Mouse (Mus musculus): Measurements from ENCODE around the gene Actg1.
A peak's percentile ranks its signal among the peaks of the same experiment; 100 is the strongest.
"Not testable (repeated sequence)": the region's sequence is repeated elsewhere in the genome, so short reads cannot be mapped to it uniquely, and the experiment has no call there.

Actg1 gene

DNA sequence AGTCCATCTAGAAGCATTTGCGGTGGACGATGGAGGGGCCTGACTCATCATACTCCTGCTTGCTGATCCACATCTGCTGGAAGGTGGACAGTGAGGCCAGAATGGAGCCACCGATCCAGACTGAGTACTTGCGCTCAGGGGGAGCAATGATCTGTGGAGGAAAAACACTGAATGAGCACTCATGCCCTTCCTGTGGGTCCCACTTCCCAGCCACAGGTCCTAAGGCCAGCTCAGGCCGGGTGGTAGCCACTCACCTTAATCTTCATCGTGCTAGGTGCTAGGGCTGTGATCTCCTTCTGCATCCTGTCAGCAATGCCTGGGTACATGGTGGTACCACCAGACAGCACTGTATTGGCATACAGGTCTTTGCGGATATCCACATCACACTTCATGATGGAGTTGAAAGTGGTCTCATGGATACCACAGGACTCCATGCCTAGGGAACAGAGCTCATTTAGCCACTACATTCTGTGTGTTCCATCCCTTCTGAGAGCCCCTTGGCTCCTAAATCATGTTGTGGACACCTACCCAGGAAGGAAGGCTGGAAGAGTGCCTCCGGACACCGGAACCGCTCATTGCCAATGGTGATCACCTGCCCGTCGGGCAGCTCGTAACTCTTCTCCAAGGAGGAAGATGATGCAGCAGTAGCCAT lies 1.8 kb downstream of the Actg1 start:
- DNase-seq (ENCODE audit: low spot score in 2 of 2) = not testable (repeated sequence)

DNA sequence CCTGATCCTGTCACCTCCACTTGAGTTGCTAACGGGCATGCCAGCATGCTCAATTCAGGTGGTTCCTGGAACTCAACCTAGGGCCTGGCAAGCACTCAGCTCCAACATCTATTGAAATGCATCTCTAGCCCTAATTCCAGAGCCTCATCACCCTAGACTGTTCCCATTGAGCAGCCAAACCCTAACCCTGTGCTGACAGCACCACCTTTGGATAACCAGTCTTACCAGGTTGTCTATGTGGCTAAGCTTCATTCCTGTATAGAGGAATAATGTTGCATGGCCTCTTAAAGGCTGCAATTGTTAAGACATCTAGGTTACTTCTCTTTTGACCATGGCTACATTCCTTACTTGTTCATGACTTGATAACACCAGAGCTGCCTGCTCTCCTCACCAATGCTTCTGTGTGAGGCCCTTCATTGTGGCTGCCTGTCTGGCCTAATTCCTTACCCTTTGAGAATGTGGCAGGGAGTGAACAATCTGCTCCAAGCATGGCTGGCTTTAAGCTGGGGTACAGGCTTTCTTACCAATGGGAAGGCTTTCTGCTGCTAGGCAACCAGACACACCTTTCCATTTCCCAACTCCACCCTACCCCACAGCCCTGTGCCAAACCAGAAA lies 3.2 kb downstream of the Actg1 start:
- DNase-seq (ENCODE audit: low spot score in 2 of 2) = no peak

DNA sequence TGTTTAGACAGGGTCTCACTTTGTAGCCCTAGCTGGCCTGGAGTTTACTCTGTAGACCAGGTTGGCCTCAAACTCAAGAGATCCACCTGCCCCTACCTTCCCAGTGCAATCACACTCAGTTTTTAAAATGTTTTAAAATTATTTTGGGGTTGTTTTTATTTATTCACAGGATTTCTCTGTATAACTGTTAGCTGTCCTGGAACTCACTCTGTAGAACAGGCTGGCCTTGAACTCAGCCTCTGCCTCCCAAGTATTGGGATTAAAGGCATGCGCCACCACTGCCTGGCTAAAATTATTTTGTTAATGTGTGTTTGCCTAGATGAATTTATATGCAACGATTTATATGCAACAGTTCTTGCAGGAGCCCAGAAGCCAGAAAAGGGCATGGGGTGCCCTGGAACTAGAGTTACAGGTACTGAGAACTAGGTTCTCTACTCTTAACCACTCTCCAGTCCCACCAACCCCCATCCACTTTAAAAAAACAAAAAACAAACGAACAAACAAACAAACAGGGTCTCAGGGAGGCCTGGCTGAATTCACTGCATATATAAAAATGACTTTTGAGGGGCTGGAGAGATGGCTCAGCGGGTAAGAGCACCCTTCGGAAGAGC lies 3.9 kb downstream of the Actg1 start:
- DNase-seq (ENCODE audit: low spot score in 2 of 2) = no peak

DNA sequence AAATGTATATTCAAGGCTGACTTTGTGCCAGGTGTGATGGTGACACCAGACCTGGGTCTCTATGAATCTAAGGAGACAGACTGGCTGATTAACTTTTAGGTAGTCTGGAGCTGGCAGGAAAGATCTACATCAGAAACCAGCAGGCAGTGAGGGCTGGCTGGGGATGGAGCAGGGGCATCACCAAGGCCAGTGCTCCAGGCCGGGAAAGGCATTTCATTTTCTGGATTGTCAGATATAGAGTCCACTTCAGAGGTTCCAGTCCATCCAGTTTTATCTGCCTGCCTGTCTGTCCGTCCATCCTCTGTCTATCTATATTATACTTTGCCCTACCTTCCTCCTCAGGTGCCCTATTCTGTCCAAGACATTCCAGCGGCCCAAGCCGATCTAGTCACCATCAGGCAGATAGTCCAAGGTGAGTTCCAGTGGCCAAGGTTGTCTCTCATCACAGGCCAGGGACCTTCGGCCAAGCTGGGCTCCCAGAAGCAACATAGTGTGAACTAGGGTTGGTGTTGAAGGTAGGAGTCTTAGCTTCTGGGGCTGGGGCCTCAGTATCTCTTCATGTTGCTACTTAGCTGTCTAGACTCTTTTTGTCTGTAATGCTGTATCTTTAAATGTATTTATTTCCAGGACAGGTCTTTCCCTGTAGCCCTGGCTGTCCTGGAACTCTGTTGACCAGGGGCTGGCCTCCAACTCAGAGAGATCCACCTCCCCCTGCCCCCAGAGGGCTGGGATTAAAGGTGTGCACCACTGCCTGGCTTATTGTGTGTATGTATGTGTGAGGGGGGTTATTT lies 4.6 kb downstream of the Actg1 start:
- DNase-seq (ENCODE audit: low spot score in 2 of 2) = no peak

DNA sequence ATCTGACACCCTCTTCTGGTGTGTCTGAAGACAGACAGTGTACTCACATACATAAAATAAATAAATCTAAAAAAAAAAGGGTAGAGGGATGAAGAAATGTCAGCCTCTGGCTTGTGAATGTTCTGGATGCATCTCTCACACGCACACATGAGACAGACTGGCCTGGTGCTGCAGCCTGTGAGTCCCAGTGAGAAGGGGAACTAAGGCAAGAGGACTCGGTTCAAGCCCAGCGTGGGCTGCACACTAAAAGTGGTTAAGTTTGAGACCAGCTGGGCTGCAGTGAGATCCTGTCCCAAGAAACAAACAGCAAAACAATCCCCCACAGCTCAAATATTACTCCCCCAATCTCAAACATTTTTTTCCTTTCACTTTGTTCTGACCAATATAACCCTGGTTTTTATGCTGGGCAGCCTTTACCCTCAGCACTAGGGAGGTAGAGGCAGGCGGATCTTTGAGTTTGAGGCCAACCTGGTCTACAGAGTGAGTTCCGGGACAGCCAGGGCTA lies 5.6 kb downstream of the Actg1 start:
- DNase-seq (ENCODE audit: low spot score in 2 of 2) = no peak

DNA sequence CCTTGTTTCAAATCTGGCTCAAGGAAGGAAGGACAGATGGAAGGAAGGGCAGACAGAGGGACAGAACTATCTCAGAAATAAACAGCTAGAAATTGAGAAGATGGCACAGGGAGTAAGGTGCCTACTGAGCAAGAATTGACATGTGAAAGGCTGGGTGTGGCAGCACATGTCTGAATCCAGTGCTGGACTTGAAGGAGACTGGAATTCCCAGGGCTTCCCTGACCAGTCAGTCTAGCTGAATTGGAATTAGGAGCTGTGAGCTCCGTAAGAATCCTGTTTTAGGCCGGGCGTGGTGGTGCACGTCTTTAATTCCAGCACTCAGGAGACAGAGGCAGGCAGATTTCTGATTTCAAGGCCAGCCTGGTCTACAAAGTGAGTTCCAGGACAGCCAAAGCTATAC lies 6.7 kb downstream of the Actg1 start:
- no peak for DNase-seq (ENCODE audit: low spot score in 2 of 2)

DNA sequence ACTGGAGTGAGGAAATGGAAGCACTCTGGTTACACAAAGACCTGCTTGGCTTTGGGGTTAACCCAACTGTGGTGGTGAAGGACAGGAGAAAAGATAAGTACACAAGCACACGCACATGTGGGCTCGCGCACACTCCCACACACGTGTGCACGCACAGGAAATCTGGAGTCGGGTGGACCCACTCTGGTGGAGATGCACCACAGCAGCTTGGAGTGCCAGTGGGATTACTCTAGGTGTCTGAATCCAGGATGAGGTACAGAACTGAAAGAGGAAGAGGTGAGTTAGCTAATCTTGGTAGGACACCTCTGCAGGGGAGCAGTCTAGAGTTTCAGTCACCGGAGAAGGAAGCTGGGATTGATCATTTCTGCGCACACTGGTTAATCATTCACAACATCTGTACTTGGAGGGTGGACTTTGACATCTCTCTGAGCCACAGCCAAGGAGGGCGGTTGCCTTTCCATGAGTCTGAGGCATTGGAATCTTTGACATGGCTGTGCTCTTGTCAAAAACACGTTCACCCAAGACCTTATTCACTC lies 8.3 kb downstream of the Actg1 start:
- DNase-seq (ENCODE audit: low spot score in 2 of 2) = no peak

DNA sequence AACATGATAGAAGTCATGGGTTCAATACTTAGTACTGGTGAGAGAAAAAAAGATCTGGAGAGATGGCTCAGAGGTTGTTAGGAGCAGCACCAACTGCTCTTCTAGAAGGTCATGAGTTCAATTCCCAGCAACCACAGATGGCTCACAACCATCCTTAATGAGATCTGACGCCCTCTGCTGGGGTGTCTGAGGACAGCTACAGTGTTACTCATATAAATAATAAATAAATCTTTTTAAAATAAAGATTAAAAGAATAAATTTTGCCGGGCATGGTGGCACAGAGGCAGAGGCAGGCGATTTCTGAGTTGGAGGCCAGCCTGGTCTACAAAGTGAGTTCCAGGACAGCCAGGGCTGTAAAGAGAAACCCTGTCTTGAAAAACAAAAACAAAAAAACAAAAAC lies 9.6 kb downstream of the Actg1 start:
- no peak for DNase-seq (ENCODE audit: low spot score in 2 of 2)

DNA sequence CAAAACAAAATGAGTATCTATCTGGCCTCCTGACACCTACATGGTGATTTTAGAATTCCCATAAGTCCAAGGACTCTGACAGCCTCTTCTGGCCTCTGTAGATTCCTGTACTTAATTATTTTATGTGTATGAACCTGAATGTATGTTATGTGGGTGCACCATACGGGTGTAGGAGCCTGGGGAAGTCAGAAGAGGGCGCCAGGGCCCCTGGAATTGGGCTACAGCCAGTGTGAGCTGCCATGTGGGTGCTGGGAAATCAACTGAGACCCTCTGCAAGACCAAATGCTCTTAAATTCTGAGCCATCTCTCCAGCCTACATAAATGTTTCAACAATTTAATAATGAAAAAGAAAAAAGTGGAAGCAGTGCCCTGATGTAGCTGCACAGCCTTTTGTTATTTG lies 10.9 kb downstream of the Actg1 start:
- DNase-seq (ENCODE audit: low spot score in 2 of 2) = no peak

DNA sequence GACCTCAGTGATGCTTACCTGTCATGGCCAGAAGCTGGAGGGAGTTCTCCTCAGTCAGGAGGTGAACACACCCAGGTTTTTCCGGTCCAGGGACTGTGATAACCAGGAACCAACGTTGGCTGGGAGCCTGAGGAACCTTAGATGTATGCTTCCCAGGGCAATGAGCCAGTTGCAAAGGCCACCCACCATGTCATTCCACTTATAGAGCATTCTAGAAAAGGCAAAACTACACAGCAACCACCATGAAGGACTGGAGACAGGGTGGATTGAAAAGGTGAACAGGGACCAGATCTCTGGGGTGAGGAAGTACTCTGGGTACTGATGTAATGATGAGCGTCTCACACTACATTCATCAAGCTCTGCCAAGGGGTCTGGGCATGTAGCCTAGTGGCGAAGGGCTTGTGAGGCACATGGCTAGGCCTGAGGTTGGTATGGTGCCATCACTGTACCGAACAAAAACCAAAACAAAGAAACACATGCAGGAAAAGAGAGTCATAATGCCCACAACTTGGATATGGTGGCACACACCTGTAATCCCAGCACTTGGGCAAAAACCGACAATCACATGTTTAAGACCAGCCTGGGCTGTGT lies 12.8 kb downstream of the Actg1 start:
- no peak for DNase-seq (ENCODE audit: low spot score in 2 of 2)

DNA sequence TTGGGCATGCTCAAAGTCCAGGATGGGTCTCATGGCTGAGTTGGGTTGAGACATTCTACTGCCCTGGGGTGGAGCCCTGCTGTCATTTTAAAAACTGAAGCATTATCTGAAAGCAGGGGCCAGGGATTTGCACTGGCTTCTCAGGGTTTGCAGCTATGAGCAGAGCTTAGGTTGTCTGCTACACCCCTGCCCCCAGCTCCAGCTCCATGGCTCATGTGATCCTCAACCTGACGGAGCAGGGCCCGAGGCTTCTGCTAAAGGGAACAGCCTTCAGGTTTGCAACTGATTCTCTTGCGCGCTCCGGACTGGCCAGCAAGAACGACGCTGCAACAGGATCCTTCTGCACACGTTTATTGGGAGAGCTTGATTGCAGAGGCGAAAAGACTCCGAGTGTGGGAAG lies 28.2 kb downstream of the Actg1 start:
- DNase-seq (ENCODE audit: low spot score in 2 of 2) = no peak

DNA sequence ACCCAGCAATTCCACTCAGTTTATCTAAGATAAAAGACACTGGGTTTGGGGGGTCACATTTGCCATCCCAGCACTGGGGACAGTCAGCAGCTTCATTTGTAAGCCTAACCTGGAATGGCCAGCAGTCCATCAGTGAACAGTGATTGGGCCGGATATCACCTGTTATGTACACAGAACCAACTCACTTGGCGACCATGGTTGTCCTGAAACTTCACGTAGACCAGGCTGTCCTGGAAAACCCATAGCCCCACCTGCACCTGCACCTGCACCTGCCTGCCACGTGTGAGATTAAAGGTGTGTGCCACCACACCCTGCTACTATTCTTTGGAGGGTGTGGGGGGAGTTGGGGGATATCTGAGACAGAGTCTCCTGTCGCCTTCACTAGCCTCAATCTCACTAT lies 29.0 kb downstream of the Actg1 start:
- DNase-seq (ENCODE audit: low spot score in 2 of 2) = no peak

DNA sequence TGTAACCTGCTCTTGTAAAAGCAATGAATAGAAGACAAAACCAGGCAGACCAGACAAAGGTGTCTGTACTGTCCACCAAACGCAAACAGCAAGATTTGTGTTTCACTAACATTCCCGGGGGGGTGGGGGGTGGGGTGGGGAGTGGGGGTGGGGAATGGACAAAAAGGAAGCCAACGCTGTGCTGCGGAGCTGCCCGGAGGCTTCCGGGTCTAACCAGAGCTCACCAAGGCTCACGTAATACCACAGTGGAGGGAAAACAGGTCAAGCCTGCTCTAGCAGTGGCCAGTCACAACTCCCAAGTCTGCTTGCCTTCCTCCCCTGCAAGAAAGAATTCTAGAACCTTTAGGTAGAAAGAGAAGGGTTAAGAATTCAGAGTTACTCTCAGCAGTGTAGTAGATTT lies 30.9 kb downstream of the Actg1 start:
- no peak for DNase-seq (ENCODE audit: low spot score in 2 of 2)

DNA sequence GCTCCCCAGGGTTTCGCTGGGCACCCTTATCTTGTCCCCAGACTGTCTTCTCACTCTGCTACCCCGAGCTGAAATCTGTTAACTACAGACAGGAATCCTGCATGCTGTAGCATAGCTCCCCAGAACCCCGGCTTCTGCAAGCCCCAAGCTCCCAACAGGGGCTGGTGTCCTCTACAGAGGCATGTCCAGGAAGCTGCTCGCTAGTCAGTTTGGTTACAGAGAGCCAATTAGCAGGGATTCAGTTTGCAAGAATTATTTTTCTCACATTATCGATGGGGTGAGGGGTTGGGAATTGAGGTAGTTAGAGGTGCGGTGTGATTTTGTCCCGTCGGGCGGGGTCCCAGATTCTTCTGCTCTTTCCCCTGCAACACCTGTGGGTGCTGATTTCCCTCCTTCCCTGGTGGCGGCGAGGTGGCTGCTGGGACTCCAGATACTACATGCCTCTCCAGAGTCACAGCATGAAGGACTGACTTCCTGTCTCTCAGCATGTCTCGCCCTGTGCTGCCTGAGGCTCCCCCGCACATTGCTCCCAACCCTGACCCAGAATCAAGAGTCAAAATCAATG lies 31.6 kb downstream of the Actg1 start:
- no peak for DNase-seq (ENCODE audit: low spot score in 2 of 2)

DNA sequence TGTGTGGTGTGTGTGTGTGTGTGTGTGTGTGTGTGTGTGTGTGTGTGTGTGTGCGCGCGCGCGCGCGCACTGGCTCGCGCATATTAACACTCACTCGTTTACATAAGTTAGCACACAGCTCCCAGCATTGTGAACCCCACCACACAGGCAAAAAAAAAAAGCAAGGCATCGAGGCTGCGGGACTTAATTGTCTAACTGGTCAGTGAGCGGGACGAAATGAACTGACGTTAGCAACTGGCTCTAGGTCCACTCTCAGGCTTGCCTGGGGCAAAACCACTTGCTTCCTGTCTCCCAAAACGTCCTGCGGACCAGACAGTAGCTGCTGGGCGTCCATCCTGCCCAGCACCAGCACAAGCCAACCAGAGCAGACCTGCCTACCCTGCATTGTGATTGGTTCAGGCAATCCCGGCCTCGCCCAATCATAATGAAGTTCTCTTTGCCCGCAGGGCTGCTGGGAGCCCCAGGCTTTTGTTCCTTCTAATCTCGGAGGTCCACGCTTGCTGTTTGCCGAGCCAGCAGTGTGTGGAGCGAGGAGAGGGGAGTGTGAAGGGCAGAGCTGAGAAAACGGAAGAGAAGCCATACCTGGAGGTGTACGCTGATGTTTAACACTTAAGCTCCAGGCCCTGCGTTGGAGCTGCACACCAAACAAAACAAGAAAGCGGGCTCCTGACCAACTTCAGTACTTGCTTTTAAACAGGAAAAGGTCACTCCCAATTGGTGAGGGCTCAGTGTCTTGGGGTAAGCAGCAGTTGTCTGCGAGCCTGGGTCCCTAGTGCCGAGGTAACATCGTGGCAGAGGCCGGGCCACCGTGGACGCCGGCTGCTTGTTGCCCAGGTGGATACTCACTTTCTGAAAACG lies 32.3 kb downstream of the Actg1 start:
- DNase-seq (ENCODE audit: low spot score in 2 of 2) = peak; percentile 91 to 93

DNA sequence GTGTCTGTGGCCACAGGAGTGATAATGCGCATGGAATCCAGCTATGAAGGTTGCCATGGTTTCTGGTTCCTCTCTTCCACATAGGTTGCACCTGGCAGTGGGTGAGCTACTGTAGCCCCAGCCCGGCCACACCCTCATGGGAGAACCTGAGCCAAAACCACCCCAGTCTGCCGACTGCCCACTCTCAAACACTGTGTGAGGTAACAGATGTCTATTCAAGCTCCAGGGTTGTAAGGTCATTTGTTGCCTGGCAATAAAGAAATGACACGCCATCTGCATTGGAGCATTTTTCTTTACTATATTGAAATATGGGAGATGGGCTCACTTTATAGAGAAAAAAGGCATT lies 33.0 kb downstream of the Actg1 start:
- DNase-seq (ENCODE audit: low spot score in 2 of 2) = peak in 1 of 2 experiments; percentile 61

DNA sequence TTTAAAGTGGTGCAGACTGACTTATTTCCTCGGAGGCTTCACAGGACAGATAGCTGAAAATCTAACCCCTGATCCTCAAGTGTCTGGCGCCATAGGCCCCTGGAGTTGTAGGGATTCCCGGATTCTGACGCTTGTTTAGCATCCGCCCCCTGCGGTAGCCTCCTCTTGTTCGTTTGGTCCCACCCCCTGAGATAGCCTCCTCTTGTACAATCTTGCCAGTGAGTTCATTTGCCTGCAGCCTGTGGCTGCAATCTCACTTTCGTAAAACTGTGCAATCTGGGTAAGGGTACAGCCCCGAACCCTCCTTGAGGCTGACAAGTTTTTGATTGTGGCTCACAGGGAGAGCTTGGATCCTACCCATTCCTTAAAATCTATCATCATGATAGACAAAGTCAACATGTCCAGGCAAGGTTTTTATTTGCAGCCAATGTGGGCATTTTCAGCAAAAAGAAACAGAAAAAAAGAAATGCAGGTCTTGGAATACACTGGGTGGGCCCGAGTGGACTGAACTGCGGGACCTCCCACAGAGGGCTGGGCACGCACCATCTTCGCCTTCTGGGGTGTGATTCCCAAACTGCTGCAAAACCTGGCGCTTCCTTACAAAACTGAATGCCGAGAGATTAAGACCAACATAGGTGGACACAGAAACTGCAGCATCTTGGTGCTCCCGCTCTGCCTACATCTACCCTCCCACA lies 33.5 kb downstream of the Actg1 start:
- DNase-seq (ENCODE audit: low spot score in 2 of 2) = no peak

DNA sequence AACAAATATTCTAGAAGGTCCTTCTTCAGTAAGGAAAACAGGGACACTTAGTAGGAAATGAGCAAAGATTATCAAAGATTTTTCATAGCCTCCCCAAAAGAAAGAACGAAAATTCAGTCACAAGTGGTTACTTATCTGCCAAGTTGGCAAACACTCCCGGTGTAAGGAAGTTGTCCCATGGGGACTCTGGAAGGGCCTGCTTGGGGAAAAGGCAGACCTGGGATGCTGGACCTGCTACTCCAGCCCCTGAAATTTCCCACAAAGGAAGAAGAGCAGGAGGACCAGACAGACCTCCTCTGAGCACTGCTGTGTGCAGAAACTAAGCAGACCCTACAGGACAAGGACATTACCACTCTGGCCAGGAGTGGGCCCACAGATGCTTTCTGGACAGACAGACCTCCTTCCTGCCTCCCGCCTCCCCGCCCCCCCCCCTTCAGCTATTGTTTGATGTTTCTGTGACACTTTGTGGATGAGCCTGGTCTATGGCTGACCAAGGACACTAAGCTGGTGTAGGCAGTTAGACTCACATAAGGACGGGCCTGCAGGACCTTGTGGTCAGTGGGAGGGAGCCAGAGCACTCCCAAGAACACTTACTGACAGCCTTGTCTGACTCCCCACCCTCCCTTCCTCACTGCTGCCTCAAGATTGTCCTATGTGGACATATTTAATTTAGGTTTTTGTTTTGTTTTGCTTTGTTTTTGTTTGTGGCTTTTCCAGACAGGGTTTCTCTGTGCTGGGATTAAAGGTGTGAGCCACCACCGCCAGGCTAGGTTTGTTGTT lies 34.2 kb downstream of the Actg1 start:
- DNase-seq (ENCODE audit: low spot score in 2 of 2) = no peak

DNA sequence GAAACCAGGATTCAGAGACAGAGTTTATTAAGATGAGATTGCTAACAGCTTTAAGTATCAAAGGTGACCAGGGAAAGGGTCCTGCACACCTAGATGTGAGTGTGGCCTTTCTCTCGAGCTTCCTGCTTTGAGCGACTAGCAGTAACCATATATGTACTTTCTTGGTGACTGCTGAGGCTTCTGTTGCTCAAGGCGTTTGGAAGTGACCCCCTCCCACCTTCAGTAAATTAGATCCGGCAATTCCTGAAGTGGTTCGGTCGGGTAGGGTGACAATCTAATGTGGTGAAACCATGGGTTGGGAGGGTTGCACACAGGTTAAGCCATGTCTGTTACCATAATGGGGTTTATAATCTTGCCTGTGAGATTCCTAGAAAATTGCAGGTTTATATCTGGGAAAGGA lies 36.3 kb downstream of the Actg1 start:
- DNase-seq (ENCODE audit: low spot score in 2 of 2) = no peak
